Mouse (Mus musculus) forebrain, embryonic 10.5 days (tissue): ENCODE data around the gene Osbpl8. TPM values are rescaled to one million over a fixed set of nuclear protein-coding genes. Genes with fewer than 3 reads are reported as not detected.

Source experiments
- DNase-seq: peaks from one replicate; pipeline ENCODE4 v3.0.0-alpha.2; 2017; ENCODE audit warnings: low spot score; ENCODE audit errors: extremely low spot score
- H3K27ac ChIP-seq: fragments of 300-500 bp; sonication (generic); 2 replicates; pipeline ENCODE4 v1.5.1; 2016; ENCODE audit warnings: mild to moderate bottlenecking
- H3K27me3 ChIP-seq: fragments of 300-500 bp; sonication (generic); 2 replicates; pipeline ENCODE4 v1.6.1; 2016; ENCODE audit warnings: mild to moderate bottlenecking; ENCODE audit not compliant: poor library complexity, severe bottlenecking
- H3K36me3 ChIP-seq: fragments of 300-500 bp; sonication (generic); replicated peaks from 2 replicates; pipeline ENCODE4 v1.6.1; 2016; ENCODE audit warnings: mild to moderate bottlenecking, moderate library complexity
- H3K4me1 ChIP-seq: fragments of 300-500 bp; sonication (generic); 2 replicates; pipeline ENCODE4 v1.6.1; 2016
- H3K4me3 ChIP-seq: fragments of 300-500 bp; sonication (generic); 2 replicates; pipeline ENCODE4 v1.5.1; 2016; ENCODE audit warnings: mild to moderate bottlenecking, moderate library complexity
- H3K9me3 ChIP-seq: fragments of 300-500 bp; sonication (generic); 2 replicates; pipeline ENCODE4 v1.6.1; 2016; ENCODE audit warnings: mild to moderate bottlenecking, moderate library complexity
- WGBS: fragments of 180-500 bp; shearing (Covaris S2); methylation state at CpG from one replicate; pipeline ENCODE4 v1.1.7; 2016; 5-methylcytosine and 5-hydroxymethylcytosine counted together
- polyA plus RNA-seq: library from polyadenylated mRNA; unstranded; fragments of >200 nt; fragmentation: Nextera tagmentation; extraction: Ambion mirVana; gene quantifications from 2 replicates; pipeline ENCODE4 v1.2.1, GENCODE M21; 2016

The Osbpl8 gene
- polyA plus RNA-seq, 1 experiment from 2014 or later, result 8.2 TPM

GRCm38 (mm10) chr10:111297631-111298030 is 133.1 kb downstream of the Osbpl8 start:
- Histone ChIP-seq H3K27ac (no peak overlapping the region), H3K4me3 (peak overlapping the region; percentile 81), H3K27me3 (no peaks in the 10 kb centered on the region), H3K36me3 (peaks cover 10% of the 10 kb centered on the region), H3K9me3 (no peaks in the 10 kb centered on the region), H3K4me1 (peaks cover 15% of the 10 kb centered on the region)
- 58% methylated on average over 6 of the region's 6 CpGs for WGBS
- DNase-seq, result no peak

GRCm38 (mm10) chr10:111298140-111299098 is 133.9 kb downstream of the Osbpl8 start, which contains the start of gene Bbs10:
TSS of gene Bbs10 (plus strand) at chr10:111298679.
- WGBS, result 1% methylated on average over 54 of the region's 54 CpGs
- Histone ChIP-seq H3K4me1 (peaks cover 15% of the 10 kb centered on the region), H3K27me3 (no peaks in the 10 kb centered on the region), H3K9me3 (no peaks in the 10 kb centered on the region), H3K4me3 (peak within 1 kb of the TSS; percentile 81), H3K36me3 (peaks cover 10% of the 10 kb centered on the region), H3K27ac (peak within 1 kb of the TSS; percentile 94)
- DNase-seq, result peak; percentile 96

GRCm38 (mm10) chr10:111299591-111299990 is 135.0 kb downstream of the Osbpl8 start:
- Histone ChIP-seq H3K27me3 (no peaks in the 10 kb centered on the region), H3K9me3 (no peaks in the 10 kb centered on the region), H3K27ac (no peak overlapping the region), H3K4me3 (peak overlapping the region; percentile 81; the same call in 1 of the 2 replicates), H3K4me1 (peaks cover 15% of the 10 kb centered on the region), H3K36me3 (peaks cover 10% of the 10 kb centered on the region)
- WGBS, result 86% methylated on average over 6 of the region's 6 CpGs
- DNase-seq, result no peak

GRCm38 (mm10) chr10:111301041-111301440 is 136.5 kb downstream of the Osbpl8 start:
- peaks cover 10% of the 10 kb centered on the region for H3K36me3 ChIP-seq
- H3K27ac ChIP-seq, result no peak overlapping the region
- no peaks in the 10 kb centered on the region for H3K9me3 ChIP-seq
- DNase-seq, result no peak
- peaks cover 15% of the 10 kb centered on the region for H3K4me1 ChIP-seq
- 91% methylated on average over 5 of the region's 5 CpGs for WGBS
- H3K27me3 ChIP-seq, result no peaks in the 10 kb centered on the region
- no peak overlapping the region for H3K4me3 ChIP-seq

- Histone ChIP-seq H3K9me3 (no peaks in the 10 kb centered on the region), H3K27ac (no peak overlapping the region), H3K4me1 (peaks cover 15% of the 10 kb centered on the region), H3K27me3 (no peaks in the 10 kb centered on the region), H3K4me3 (no peak overlapping the region), H3K36me3 (peaks cover 10% of the 10 kb centered on the region)
- 93% methylated on average over 6 of the region's 6 CpGs for WGBS
- no peak for DNase-seq
These were observed 137.9 kb downstream of the Osbpl8 start for GRCm38 (mm10) chr10:111302486-111302885.

- 91% methylated on average over 13 of the region's 13 CpGs for WGBS
- H3K27me3 ChIP-seq, result no peaks in the 10 kb centered on the region
- no peaks in the 10 kb centered on the region for H3K9me3 ChIP-seq
- H3K36me3 ChIP-seq, result no peaks in the 10 kb centered on the region
- no peak overlapping the region for H3K4me3 ChIP-seq
- no peak for DNase-seq
- H3K4me1 ChIP-seq, result peaks cover 8% of the 10 kb centered on the region
- H3K27ac ChIP-seq, result no peak overlapping the region
These were observed 144.4 kb downstream of the Osbpl8 start for GRCm38 (mm10) chr10:111308850-111309501.

- Histone ChIP-seq H3K36me3 (no peaks in the 10 kb centered on the region), H3K27me3 (no peaks in the 10 kb centered on the region), H3K27ac (no peak overlapping the region), H3K9me3 (no peaks in the 10 kb centered on the region), H3K4me1 (peaks cover 8% of the 10 kb centered on the region), H3K4me3 (no peak overlapping the region)
- no peak for DNase-seq
- 78% methylated on average over 6 of the region's 6 CpGs for whole genome bisulfite sequencing
These were observed 148.7 kb downstream of the Osbpl8 start for GRCm38 (mm10) chr10:111313282-111313681.

- H3K36me3 ChIP-seq, result no peaks in the 10 kb centered on the region
- H3K27ac ChIP-seq, result no peak overlapping the region
- WGBS, result 83% methylated on average over 10 of the region's 10 CpGs
- H3K4me1 ChIP-seq, result peaks cover 8% of the 10 kb centered on the region
- H3K4me3 ChIP-seq, result no peak overlapping the region
- DNase-seq, result no peak
- no peaks in the 10 kb centered on the region for H3K27me3 ChIP-seq
- H3K9me3 ChIP-seq, result no peaks in the 10 kb centered on the region
These were observed 150.3 kb downstream of the Osbpl8 start for GRCm38 (mm10) chr10:111314636-111315395.

GRCm38 (mm10) chr10:111315940-111316339 is 151.4 kb downstream of the Osbpl8 start:
- H3K36me3 ChIP-seq, result no peaks in the 10 kb centered on the region

GRCm38 (mm10) chr10:111318021-111318420 is 153.5 kb downstream of the Osbpl8 start:
- WGBS, result 83% methylated on average over 3 of the region's 3 CpGs
- no peak for DNase-seq
- no peaks in the 10 kb centered on the region for H3K36me3 ChIP-seq
- H3K4me3 ChIP-seq, result no peak overlapping the region
- H3K9me3 ChIP-seq, result no peaks in the 10 kb centered on the region
- no peak overlapping the region for H3K27ac ChIP-seq
- H3K27me3 ChIP-seq, result no peaks in the 10 kb centered on the region
- peaks cover 7% of the 10 kb centered on the region for H3K4me1 ChIP-seq

More at GRCm38 (mm10) chr10:111315940-111316339, 151.4 kb downstream of the Osbpl8 start:
- DNase-seq, result no peak
- H3K4me3 ChIP-seq, result no peak overlapping the region
- 88% methylated on average over 3 of the region's 3 CpGs for WGBS
- H3K4me1 ChIP-seq, result peaks cover 8% of the 10 kb centered on the region
- H3K27me3 ChIP-seq, result no peaks in the 10 kb centered on the region
- H3K27ac ChIP-seq, result no peak overlapping the region
- H3K9me3 ChIP-seq, result no peaks in the 10 kb centered on the region

GRCm38 (mm10) chr10:111318805-111319500 is 154.4 kb downstream of the Osbpl8 start:
- no peak for DNase-seq
- no peaks in the 10 kb centered on the region for H3K9me3 ChIP-seq
- no peaks in the 10 kb centered on the region for H3K36me3 ChIP-seq
- H3K4me3 ChIP-seq, result no peak overlapping the region
- WGBS, result 91% methylated on average over 9 of the region's 9 CpGs
- H3K4me1 ChIP-seq, result no peaks in the 10 kb centered on the region
- H3K27ac ChIP-seq, result no peak overlapping the region
- no peaks in the 10 kb centered on the region for H3K27me3 ChIP-seq

- no peaks in the 10 kb centered on the region for H3K36me3 ChIP-seq
- H3K4me1 ChIP-seq, result no peaks in the 10 kb centered on the region
- H3K4me3 ChIP-seq, result no peak overlapping the region
- DNase-seq, result no peak
- no peaks in the 10 kb centered on the region for H3K27me3 ChIP-seq
- H3K9me3 ChIP-seq, result no peaks in the 10 kb centered on the region
- no peak overlapping the region for H3K27ac ChIP-seq
These were observed 156.0 kb downstream of the Osbpl8 start for GRCm38 (mm10) chr10:111320579-111320978.
